Mouse (Mus musculus): ENCODE data around the gene Car7.

DNA sequence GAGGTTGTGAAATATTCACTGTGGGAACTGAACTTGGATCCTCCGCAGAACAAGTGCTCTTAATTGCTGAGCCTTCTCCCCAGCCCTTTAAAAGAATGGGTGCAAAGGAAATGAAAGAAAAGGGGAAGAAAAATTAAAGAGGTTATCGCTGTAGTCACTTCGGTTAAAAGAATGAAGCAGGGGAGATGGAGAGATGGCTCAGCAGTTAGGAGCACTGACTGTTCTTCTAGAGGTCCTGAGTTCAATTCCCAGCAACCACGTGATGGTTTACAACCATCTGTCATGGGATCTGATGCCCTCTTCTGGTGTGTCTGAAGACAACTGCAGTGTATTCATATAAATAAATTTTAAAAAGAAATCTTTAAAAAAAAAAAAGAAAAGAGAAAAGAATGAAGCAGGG, 1.5 kb downstream of the Car7 start:
- TF ChIP-seq CTCF (IDR thresholded peaks at IDR 0.05; ENCODE audit: extremely low read depth, insufficient read depth, insufficient read length, insufficient replicate concordance) (no peak), POLR2A (IDR thresholded peaks at IDR 0.05; ENCODE audit: low read depth, low read length) (no peak)
